Mouse (Mus musculus): ENCODE measurements around the gene Adgrv1. TPM values are rescaled to one million over a fixed set of nuclear protein-coding genes. Genes with fewer than 3 reads are reported as not detected.

Gene Adgrv1
- polyA plus RNA-seq, 1 experiment: 11.3 TPM

DNA sequence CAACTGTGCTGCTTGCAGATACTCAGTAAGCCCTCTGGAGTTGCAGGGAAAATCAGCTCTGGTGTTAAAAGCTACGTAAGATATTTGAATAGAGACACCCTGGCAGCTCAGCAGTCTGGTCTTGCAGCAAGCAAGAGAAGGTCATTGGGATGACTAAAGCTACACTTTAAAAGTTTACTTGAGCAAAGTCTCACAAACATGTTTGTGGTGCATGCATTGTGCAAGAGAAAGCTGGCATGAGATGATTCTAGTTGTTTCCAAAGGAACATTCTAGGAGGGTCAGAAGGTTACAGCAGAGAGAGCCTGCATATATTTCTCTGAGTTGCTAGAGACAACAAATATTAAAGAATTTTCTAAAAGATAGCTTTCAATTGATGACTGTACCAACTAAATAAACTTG lies 421.5 kb downstream of the Adgrv1 start:
- H3K9ac ChIP-seq (ENCODE audit: low read depth, poor library complexity, severe bottlenecking): no peak overlapping the region
- no peaks in the 10 kb centered on the region for H3K4me1 ChIP-seq (ENCODE audit: control insufficient read depth, insufficient read depth, low read length)
- no peak overlapping the region for H3K27ac ChIP-seq (ENCODE audit: insufficient read depth, low read length)
- H3K4me3 ChIP-seq (ENCODE audit: low read depth, low read length): no peak overlapping the region
- TF ChIP-seq CTCF (IDR thresholded peaks at IDR 0.05; ENCODE audit: low read depth, low read length) (no peak), POLR2A (IDR thresholded peaks at IDR 0.05; ENCODE audit: insufficient read depth, low read length) (no peak), EP300 (IDR thresholded peaks at IDR 0.05; ENCODE audit: insufficient read depth, low read depth, low read length) (no peak)
- H3K36me3 ChIP-seq (ENCODE audit: control insufficient read depth, insufficient read depth, low read length, poor library complexity, severe bottlenecking): no peaks in the 10 kb centered on the region
- no peaks in the 10 kb centered on the region for H3K9me3 ChIP-seq (replicated peaks; ENCODE audit: control insufficient read depth, insufficient read depth, low read length, poor library complexity, severe bottlenecking)
- no peaks in the 10 kb centered on the region for H3K27me3 ChIP-seq (ENCODE audit: control insufficient read depth, insufficient read depth, low read length, poor library complexity, severe bottlenecking)

GRCm38 (mm10) chr13:81210516-81210915 lies 422.4 kb downstream of the Adgrv1 start:
- no peak overlapping the region for H3K9ac ChIP-seq (ENCODE audit: low read depth, poor library complexity, severe bottlenecking)
- H3K9me3 ChIP-seq (replicated peaks; ENCODE audit: control insufficient read depth, insufficient read depth, low read length, poor library complexity, severe bottlenecking): no peaks in the 10 kb centered on the region
- H3K4me1 ChIP-seq (ENCODE audit: control insufficient read depth, insufficient read depth, low read length): no peaks in the 10 kb centered on the region
- no peaks in the 10 kb centered on the region for H3K36me3 ChIP-seq (ENCODE audit: control insufficient read depth, insufficient read depth, low read length, poor library complexity, severe bottlenecking)
- no peaks in the 10 kb centered on the region for H3K27me3 ChIP-seq (ENCODE audit: control insufficient read depth, insufficient read depth, low read length, poor library complexity, severe bottlenecking)
- TF ChIP-seq EP300 (IDR thresholded peaks at IDR 0.05; ENCODE audit: insufficient read depth, low read depth, low read length) (no peak), CTCF (IDR thresholded peaks at IDR 0.05; ENCODE audit: low read depth, low read length) (no peak), POLR2A (IDR thresholded peaks at IDR 0.05; ENCODE audit: insufficient read depth, low read length) (no peak)
- H3K27ac ChIP-seq (ENCODE audit: insufficient read depth, low read length): no peak overlapping the region
- no peak overlapping the region for H3K4me3 ChIP-seq (ENCODE audit: low read depth, low read length)

DNA sequence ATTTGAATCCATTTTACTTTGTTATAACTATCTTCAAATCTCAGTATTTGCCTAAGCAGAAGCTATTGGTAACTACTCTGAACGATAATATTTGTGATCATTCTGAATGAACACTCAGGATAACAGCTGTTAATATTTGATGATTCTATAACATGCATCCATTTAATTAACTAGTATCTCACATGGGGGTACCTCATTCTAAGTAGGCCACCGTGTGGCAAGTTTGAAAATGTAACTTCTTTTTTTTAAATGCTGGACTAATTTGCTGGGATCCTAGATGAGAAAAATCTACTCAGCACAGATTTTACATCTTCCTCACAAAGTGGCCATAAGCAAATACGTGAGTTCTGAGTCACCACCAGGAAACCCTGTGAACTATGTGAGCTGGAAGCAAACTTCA lies 423.1 kb downstream of the Adgrv1 start:
- TF ChIP-seq EP300 (IDR thresholded peaks at IDR 0.05; ENCODE audit: insufficient read depth, low read depth, low read length): no peak
- TF ChIP-seq POLR2A (IDR thresholded peaks at IDR 0.05; ENCODE audit: insufficient read depth, low read length): no peak
- TF ChIP-seq CTCF (IDR thresholded peaks at IDR 0.05; ENCODE audit: low read depth, low read length): no peak
- Histone ChIP-seq H3K36me3 (ENCODE audit: control insufficient read depth, insufficient read depth, low read length, poor library complexity, severe bottlenecking) (no peaks in the 10 kb centered on the region), H3K9me3 (replicated peaks; ENCODE audit: control insufficient read depth, insufficient read depth, low read length, poor library complexity, severe bottlenecking) (no peaks in the 10 kb centered on the region)

GRCm38 (mm10) chr13:81208106-81208613 lies 424.8 kb downstream of the Adgrv1 start:
- Histone ChIP-seq H3K9me3 (replicated peaks; ENCODE audit: control insufficient read depth, insufficient read depth, low read length, poor library complexity, severe bottlenecking) (no peaks in the 10 kb centered on the region), H3K9ac (ENCODE audit: low read depth, poor library complexity, severe bottlenecking) (no peak overlapping the region), H3K27me3 (ENCODE audit: control insufficient read depth, insufficient read depth, low read length, poor library complexity, severe bottlenecking) (no peaks in the 10 kb centered on the region), H3K36me3 (ENCODE audit: control insufficient read depth, insufficient read depth, low read length, poor library complexity, severe bottlenecking) (no peaks in the 10 kb centered on the region), H3K4me1 (ENCODE audit: control insufficient read depth, insufficient read depth, low read length) (no peaks in the 10 kb centered on the region), H3K27ac (ENCODE audit: insufficient read depth, low read length) (no peak overlapping the region), H3K4me3 (ENCODE audit: low read depth, low read length) (no peak overlapping the region)
- TF ChIP-seq POLR2A (IDR thresholded peaks at IDR 0.05; ENCODE audit: insufficient read depth, low read length) (no peak), EP300 (IDR thresholded peaks at IDR 0.05; ENCODE audit: insufficient read depth, low read depth, low read length) (no peak), CTCF (IDR thresholded peaks at IDR 0.05; ENCODE audit: low read depth, low read length) (no peak)

More for the DNA sequence above, 423.1 kb downstream of the Adgrv1 start:
- Histone ChIP-seq H3K9ac (ENCODE audit: low read depth, poor library complexity, severe bottlenecking) (no peak overlapping the region), H3K4me1 (ENCODE audit: control insufficient read depth, insufficient read depth, low read length) (no peaks in the 10 kb centered on the region), H3K27ac (ENCODE audit: insufficient read depth, low read length) (no peak overlapping the region), H3K4me3 (ENCODE audit: low read depth, low read length) (no peak overlapping the region), H3K27me3 (ENCODE audit: control insufficient read depth, insufficient read depth, low read length, poor library complexity, severe bottlenecking) (no peaks in the 10 kb centered on the region)

- no peaks in the 10 kb centered on the region for H3K36me3 ChIP-seq (ENCODE audit: control insufficient read depth, insufficient read depth, low read length, poor library complexity, severe bottlenecking)
- no peaks in the 10 kb centered on the region for H3K9me3 ChIP-seq (replicated peaks; ENCODE audit: control insufficient read depth, insufficient read depth, low read length, poor library complexity, severe bottlenecking)
- no peaks in the 10 kb centered on the region; the same call in 1 of the 2 replicates for H3K27me3 ChIP-seq (ENCODE audit: control insufficient read depth, insufficient read depth, low read length, poor library complexity, severe bottlenecking)
- no peak overlapping the region for H3K9ac ChIP-seq (ENCODE audit: low read depth, poor library complexity, severe bottlenecking)
- no peak overlapping the region for H3K27ac ChIP-seq (ENCODE audit: insufficient read depth, low read length)
- no peak overlapping the region for H3K4me3 ChIP-seq (ENCODE audit: low read depth, low read length)
- no peaks in the 10 kb centered on the region for H3K4me1 ChIP-seq (ENCODE audit: control insufficient read depth, insufficient read depth, low read length)
- TF ChIP-seq CTCF (IDR thresholded peaks at IDR 0.05; ENCODE audit: low read depth, low read length): no peak
- TF ChIP-seq EP300 (IDR thresholded peaks at IDR 0.05; ENCODE audit: insufficient read depth, low read depth, low read length): no peak
- no peak for TF ChIP-seq POLR2A (IDR thresholded peaks at IDR 0.05; ENCODE audit: insufficient read depth, low read length)
Observed at GRCm38 (mm10) chr13:81181966-81182908, 450.7 kb downstream of the Adgrv1 start.

- no peaks in the 10 kb centered on the region; the same call in 1 of the 2 replicates for H3K27me3 ChIP-seq (ENCODE audit: control insufficient read depth, insufficient read depth, low read length, poor library complexity, severe bottlenecking)
- TF ChIP-seq CTCF (IDR thresholded peaks at IDR 0.05; ENCODE audit: low read depth, low read length): no peak
- TF ChIP-seq EP300 (IDR thresholded peaks at IDR 0.05; ENCODE audit: insufficient read depth, low read depth, low read length): no peak
- no peak for TF ChIP-seq POLR2A (IDR thresholded peaks at IDR 0.05; ENCODE audit: insufficient read depth, low read length)
- no peak overlapping the region for H3K4me3 ChIP-seq (ENCODE audit: low read depth, low read length)
- no peaks in the 10 kb centered on the region for H3K9me3 ChIP-seq (replicated peaks; ENCODE audit: control insufficient read depth, insufficient read depth, low read length, poor library complexity, severe bottlenecking)
- H3K4me1 ChIP-seq (ENCODE audit: control insufficient read depth, insufficient read depth, low read length): no peaks in the 10 kb centered on the region
- H3K27ac ChIP-seq (ENCODE audit: insufficient read depth, low read length): no peak overlapping the region
- no peaks in the 10 kb centered on the region for H3K36me3 ChIP-seq (ENCODE audit: control insufficient read depth, insufficient read depth, low read length, poor library complexity, severe bottlenecking)
- H3K9ac ChIP-seq (ENCODE audit: low read depth, poor library complexity, severe bottlenecking): no peak overlapping the region
Observed at GRCm38 (mm10) chr13:81181459-81181858, 451.5 kb downstream of the Adgrv1 start.

Measured in ES-Bruce4 (cell line).